Mouse (Mus musculus) stomach, embryonic 16.5 days (tissue): ENCODE results near the gene Sox4. TPM values are rescaled to one million over a fixed set of nuclear protein-coding genes. Genes with fewer than 3 reads are reported as not detected.
A peak's percentile ranks its signal among the peaks of the same experiment; 100 is the strongest.

Experiments used
- ATAC-seq: fragments of 200-750 bp; cut with Nextera tagmentation; 2 replicates; pipeline ENCODE4 v1.8.0; 2017; ENCODE audit warnings: moderate number of reproducible peaks, moderate TSS enrichment; ENCODE audit not compliant: insufficient read depth, low FRiP score
- H3K27ac ChIP-seq: fragments of 300-500 bp; sonication (generic); 2 replicates; pipeline ENCODE4 v1.5.1; 2014; ENCODE audit warnings: low read length
- H3K27me3 ChIP-seq: fragments of 300-500 bp; sonication (generic); 2 replicates; pipeline ENCODE4 v1.6.1; 2014; ENCODE audit warnings: low read length, control low read depth, mixed read lengths; ENCODE audit not compliant: control insufficient read depth, insufficient read depth
- H3K36me3 ChIP-seq: fragments of 300-500 bp; sonication (generic); 2 replicates; pipeline ENCODE4 v1.6.1; 2014; ENCODE audit warnings: low read length; ENCODE audit not compliant: control insufficient read depth, insufficient read depth
- H3K4me1 ChIP-seq: fragments of 300-500 bp; sonication (generic); 2 replicates; pipeline ENCODE4 v1.6.1; 2014; ENCODE audit warnings: low read length, control low read depth, mixed read lengths; ENCODE audit not compliant: control insufficient read depth, insufficient read depth
- H3K4me2 ChIP-seq: fragments of 300-500 bp; sonication (generic); 2 replicates; pipeline ENCODE4 v1.6.1; 2014; ENCODE audit warnings: low read depth, low read length, mixed read lengths
- H3K4me3 ChIP-seq: fragments of 300-500 bp; sonication (generic); replicated peaks from 2 replicates; pipeline ENCODE4 v1.5.1; 2014; ENCODE audit warnings: mild to moderate bottlenecking, low read length
- H3K9ac ChIP-seq: fragments of 300-500 bp; sonication (generic); 2 replicates; pipeline ENCODE4 v1.6.1; 2014; ENCODE audit warnings: low read length
- H3K9me3 ChIP-seq: fragments of 300-500 bp; sonication (generic); replicated peaks from 2 replicates; pipeline ENCODE4 v1.6.1; 2016; ENCODE audit warnings: low read length, control low read depth; ENCODE audit not compliant: control insufficient read depth
- WGBS: fragments of 180-500 bp; shearing (Covaris S2); extraction: QIAGEN DNeasy Blood & Tissue Kit; methylation state at CpG from one replicate; pipeline ENCODE4 v1.1.7; 2014; 5-methylcytosine and 5-hydroxymethylcytosine counted together
- polyA plus RNA-seq: library from polyadenylated mRNA; unstranded; fragments of >200 nt; fragmentation: Nextera tagmentation; extraction: Ambion mirVana; gene quantifications from 2 replicates; pipeline ENCODE4 v1.2.1, GENCODE M21; 2015

The Sox4 gene
- polyA plus RNA-seq, 1 experiment from 2014 or later, result 16.8 TPM

DNA sequence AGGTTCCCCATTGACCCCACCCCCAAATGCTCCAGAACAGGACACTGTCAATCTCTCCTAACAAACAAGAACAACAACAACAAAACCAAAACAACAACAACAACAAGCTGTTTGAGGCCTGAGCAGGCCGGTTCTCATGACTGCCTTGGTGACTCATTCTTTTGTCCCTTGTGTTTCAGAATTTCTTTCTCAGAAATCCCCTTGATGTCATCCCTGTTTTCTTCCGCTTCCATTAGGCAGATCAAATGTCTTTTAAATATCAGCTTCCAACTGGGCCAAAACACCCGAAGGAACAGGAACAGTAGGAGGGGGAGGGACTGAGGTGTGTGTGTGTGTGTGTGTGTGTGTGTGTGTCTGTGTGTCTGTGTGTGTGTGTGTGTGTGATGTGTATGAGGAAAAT lies 21.7 kb downstream of the Sox4 start:
- H3K4me2 ChIP-seq, result no peak overlapping the region
- H3K4me3 ChIP-seq, result no peak overlapping the region
- ATAC-seq, result no peak
- H3K9ac ChIP-seq, result no peak overlapping the region
- H3K27me3 ChIP-seq, result no peaks in the 10 kb centered on the region
- no peaks in the 10 kb centered on the region for H3K4me1 ChIP-seq
- WGBS, result 52% methylated on average over 3 of the region's 3 CpGs
- no peaks in the 10 kb centered on the region for H3K36me3 ChIP-seq
- H3K9me3 ChIP-seq, result no peaks in the 10 kb centered on the region
- no peak overlapping the region for H3K27ac ChIP-seq

DNA sequence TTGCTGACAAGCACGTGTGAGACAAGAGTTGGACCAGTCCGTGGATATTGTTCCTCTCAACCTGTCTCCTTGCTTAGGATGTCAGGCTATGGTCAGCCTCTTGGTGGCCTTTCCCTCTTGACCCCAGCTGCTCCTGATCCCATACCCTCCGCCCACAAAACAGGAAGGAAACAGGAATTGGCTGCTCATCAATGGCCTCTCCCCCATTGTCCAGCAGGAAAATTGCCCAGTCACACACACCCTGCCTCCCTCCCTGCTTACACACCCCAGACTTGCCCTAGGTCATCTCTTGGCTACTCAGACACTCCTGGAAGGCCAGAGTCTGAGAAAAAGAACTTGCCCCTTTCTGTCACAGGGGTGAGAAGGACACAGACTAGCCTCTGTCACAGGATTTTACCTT lies 22.2 kb downstream of the Sox4 start:
- no peaks in the 10 kb centered on the region for H3K4me1 ChIP-seq
- no peaks in the 10 kb centered on the region for H3K36me3 ChIP-seq
- H3K27me3 ChIP-seq, result no peaks in the 10 kb centered on the region
- no peak overlapping the region for H3K4me3 ChIP-seq
- 93% methylated on average over 3 of the region's 3 CpGs for WGBS
- no peak overlapping the region for H3K27ac ChIP-seq
- no peak for ATAC-seq
- H3K9me3 ChIP-seq, result no peaks in the 10 kb centered on the region
- no peak overlapping the region for H3K4me2 ChIP-seq
- no peak overlapping the region for H3K9ac ChIP-seq

DNA sequence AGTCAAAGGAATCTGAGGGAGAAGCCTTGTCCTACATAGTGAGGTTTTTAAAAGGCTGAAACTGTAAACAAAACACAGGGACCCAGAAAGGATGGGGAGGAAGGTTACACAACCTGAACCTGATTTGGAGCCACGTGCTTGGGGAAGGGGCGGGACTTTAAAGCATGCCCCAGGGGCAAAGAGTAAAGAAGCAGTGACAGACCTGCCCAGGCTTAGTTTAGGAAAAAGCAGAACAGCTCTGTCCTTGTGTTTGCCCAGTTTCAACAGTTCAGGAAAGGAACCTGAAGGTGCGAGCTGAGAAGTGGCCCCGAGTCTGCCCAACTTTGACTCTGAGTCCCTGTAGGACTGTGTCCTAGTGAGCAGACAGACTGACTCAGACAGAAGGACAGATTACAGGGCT lies 23.1 kb downstream of the Sox4 start:
- Histone ChIP-seq H3K27ac (no peak overlapping the region), H3K4me2 (no peak overlapping the region), H3K9ac (no peak overlapping the region), H3K36me3 (no peaks in the 10 kb centered on the region), H3K9me3 (no peaks in the 10 kb centered on the region), H3K4me1 (no peaks in the 10 kb centered on the region), H3K4me3 (no peak overlapping the region), H3K27me3 (no peaks in the 10 kb centered on the region)
- WGBS, result 56% methylated on average over 4 of the region's 4 CpGs
- no peak for ATAC-seq

DNA sequence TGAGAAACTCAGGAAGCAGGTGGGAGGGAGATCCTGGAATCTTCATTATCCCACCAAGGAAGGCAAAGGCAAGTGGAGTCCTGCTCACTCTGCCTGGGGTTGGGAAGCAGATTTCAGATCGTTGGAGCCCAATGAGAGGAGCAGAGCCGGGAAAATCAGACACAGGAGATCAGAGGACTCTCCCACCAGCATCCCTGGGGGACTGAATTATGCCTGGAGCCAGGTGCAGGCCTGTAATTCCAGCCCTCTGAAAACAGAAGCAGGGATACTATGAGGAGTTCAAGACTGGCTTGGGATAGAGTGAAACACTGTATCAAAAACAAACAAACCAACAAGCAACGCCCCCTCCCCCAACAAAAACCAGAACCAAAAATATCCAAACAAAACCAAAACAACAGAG lies 23.6 kb downstream of the Sox4 start:
- Histone ChIP-seq H3K27ac (no peak overlapping the region), H3K4me3 (no peak overlapping the region), H3K4me2 (no peak overlapping the region), H3K4me1 (no peaks in the 10 kb centered on the region), H3K9me3 (no peaks in the 10 kb centered on the region), H3K9ac (no peak overlapping the region), H3K27me3 (no peaks in the 10 kb centered on the region), H3K36me3 (no peaks in the 10 kb centered on the region)
- WGBS, result 39% methylated on average over 3 of the region's 3 CpGs
- no peak for ATAC-seq

DNA sequence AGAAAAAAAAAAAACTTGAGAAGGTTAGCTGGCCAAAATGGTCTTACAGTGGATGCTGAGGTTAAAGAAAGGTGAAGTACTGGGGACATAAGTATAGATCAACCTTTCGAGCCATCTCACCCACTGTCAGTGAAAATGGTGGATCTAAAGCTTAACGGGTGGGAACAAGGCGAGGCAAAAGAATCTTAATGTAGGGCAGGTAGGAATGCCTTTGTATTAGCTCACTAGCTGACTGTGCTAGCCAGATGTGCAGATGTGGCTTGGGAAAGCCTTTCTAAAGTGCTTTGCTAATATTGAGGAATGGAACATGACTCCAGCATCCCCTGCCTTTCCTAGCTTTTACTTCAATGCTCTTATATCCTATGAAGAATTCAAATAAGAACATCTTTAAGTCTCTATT lies 30.4 kb downstream of the Sox4 start:
- no peak overlapping the region for H3K27ac ChIP-seq
- no peak overlapping the region for H3K9ac ChIP-seq
- no peak for ATAC-seq
- H3K4me1 ChIP-seq, result no peaks in the 10 kb centered on the region
- no peaks in the 10 kb centered on the region for H3K9me3 ChIP-seq
- WGBS, result 83% methylated on average over 3 of the region's 3 CpGs
- no peaks in the 10 kb centered on the region for H3K36me3 ChIP-seq
- no peaks in the 10 kb centered on the region for H3K27me3 ChIP-seq
- H3K4me2 ChIP-seq, result no peak overlapping the region
- no peak overlapping the region for H3K4me3 ChIP-seq

DNA sequence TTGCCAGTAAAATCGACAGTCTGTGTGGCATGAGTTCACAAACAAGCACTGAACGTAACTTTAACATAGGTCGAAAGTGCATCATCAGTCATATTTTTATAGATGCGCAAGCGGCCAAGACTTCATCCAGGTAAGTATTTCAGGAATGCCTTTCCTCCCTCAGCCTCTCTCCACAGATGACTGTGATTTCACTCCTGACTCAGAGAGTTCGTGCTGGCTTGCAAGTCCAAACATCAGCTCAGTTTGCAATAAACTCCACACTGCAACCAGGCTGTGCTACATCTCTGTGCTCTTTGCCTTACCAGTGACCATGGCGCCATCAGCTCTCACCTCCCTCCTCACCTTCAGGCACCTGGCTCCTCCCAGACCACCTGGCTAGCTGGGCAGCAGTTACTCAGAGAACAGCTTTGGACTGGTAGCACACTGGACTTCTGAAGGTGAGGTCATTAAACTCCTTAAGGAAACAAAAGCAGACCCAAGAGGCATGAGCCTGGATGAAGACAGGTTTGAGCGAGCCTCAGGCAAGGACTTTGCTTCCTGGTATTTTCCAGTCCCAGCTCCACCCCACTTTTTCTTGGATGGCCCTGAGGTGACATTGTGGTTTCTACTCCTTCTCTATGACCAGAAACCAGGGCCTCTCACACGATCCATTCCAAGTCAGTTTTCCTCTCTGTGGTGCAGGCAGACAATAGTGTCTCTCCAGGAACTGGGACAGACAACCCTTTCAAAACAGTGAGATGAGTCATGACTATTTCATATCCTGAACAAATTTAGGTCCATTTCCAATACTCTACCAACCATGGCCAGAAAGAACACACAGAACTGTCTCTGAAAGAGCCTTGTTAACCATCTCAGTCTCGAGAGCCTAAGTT lies 35.9 kb downstream of the Sox4 start:
- Histone ChIP-seq H3K4me1 (no peaks in the 10 kb centered on the region), H3K36me3 (no peaks in the 10 kb centered on the region), H3K27me3 (no peaks in the 10 kb centered on the region), H3K4me2 (no peak overlapping the region), H3K9ac (no peak overlapping the region), H3K27ac (no peak overlapping the region), H3K4me3 (no peak overlapping the region), H3K9me3 (no peaks in the 10 kb centered on the region)
- ATAC-seq, result 0 out of 2 replicates have a peak, but pooled peaks have one; percentile 17
- 74% methylated on average over 10 of the region's 10 CpGs for WGBS

DNA sequence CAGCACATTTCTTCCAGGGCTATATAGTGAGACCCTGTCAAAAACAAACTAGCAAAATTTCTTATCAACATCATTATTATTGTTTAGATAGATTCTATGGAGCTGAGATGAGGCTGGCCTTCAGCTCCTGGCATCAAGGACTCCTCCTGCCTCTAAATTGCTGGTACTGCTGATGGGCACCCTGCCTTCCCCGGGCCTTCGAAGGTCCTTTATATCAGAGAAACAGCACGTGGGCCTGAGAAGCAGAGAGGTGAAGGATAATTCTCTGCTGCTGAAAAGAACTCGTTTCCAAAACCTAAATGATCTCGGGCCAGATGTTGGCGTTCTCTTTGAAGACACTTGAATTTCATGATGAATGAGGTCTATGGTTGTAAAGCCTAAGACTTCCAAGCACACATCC lies 39.9 kb downstream of the Sox4 start:
- ATAC-seq, result no peak
- 71% methylated on average over 6 of the region's 6 CpGs for WGBS

DNA sequence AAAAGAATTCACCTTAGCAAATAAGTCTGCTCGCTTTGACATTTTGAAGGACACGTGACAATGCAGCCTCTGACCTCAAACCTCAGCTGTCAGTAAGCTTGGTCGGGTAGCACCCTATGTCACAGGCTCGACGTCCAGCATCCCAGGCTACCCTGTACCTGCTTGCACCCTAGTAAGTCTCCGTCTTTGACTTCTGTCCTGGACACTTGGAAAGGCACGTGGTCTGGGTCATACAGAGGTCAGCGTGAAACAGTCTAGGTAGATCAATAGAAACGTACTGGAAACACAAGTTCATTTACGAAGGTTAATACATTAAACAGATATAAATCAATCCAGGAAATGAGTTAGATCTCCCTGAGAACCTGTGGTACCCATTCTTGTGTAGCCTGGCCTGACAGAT lies 46.5 kb downstream of the Sox4 start:
- Histone ChIP-seq H3K27ac (no peak overlapping the region), H3K4me2 (no peak overlapping the region), H3K36me3 (no peaks in the 10 kb centered on the region), H3K4me1 (no peaks in the 10 kb centered on the region), H3K9me3 (no peaks in the 10 kb centered on the region), H3K9ac (no peak overlapping the region), H3K27me3 (no peaks in the 10 kb centered on the region), H3K4me3 (no peak overlapping the region)
- WGBS, result 71% methylated on average over 10 of the region's 10 CpGs
- ATAC-seq, result no peak

More for the DNA sequence above, 39.9 kb downstream of the Sox4 start:
- no peaks in the 10 kb centered on the region for H3K9me3 ChIP-seq
- no peak overlapping the region for H3K4me2 ChIP-seq
- no peak overlapping the region for H3K27ac ChIP-seq
- no peak overlapping the region for H3K4me3 ChIP-seq
- H3K36me3 ChIP-seq, result no peaks in the 10 kb centered on the region
- H3K27me3 ChIP-seq, result no peaks in the 10 kb centered on the region
- H3K9ac ChIP-seq, result no peak overlapping the region
- no peaks in the 10 kb centered on the region for H3K4me1 ChIP-seq
